Mouse (Mus musculus): Measurements from ENCODE around the gene Lrrc52.

- TF ChIP-seq USF1 (IDR thresholded peaks at IDR 0.05; ENCODE audit: low read depth, low read length) (no peak), POLR2A (IDR thresholded peaks at IDR 0.05; ENCODE audit: low read depth, low read length) (no peak), BHLHE40 (IDR thresholded peaks at IDR 0.05; ENCODE audit: low read depth, low read length) (no peak), CTCF (conservative IDR thresholded peaks at IDR 0.05 in 1 of 2, IDR thresholded peaks at IDR 0.05 in 1 of 2; ENCODE audit: low read depth in 2 of 2, low read length in 2 of 2) (no peak), EP300 (IDR thresholded peaks at IDR 0.05; ENCODE audit: low read length) (no peak), TCF12 (IDR thresholded peaks at IDR 0.05; ENCODE audit: low read depth, low read length) (no peak), MAZ (IDR thresholded peaks at IDR 0.05; ENCODE audit: low read depth, low read length) (no peak), MAFK (IDR thresholded peaks at IDR 0.05; ENCODE audit: insufficient replicate concordance, low read length) (peak; percentile 87), USF2 (conservative IDR thresholded peaks at IDR 0.05; ENCODE audit: low read depth, low read length) (no peak), MXI1 (IDR thresholded peaks at IDR 0.05; ENCODE audit: low read depth, low read length) (no peak), NRF1 (IDR thresholded peaks at IDR 0.05; ENCODE audit: low read depth, low read length) (no peak), ZNF384 (IDR thresholded peaks at IDR 0.05; ENCODE audit: low read depth, low read length) (no peak), E2F4 (IDR thresholded peaks at IDR 0.05; ENCODE audit: insufficient replicate concordance, low read depth, low read length) (no peak), RAD21 (IDR thresholded peaks at IDR 0.05; ENCODE audit: low read depth, low read length) (no peak)
Measured at GRCm38 (mm10) chr1:167467916-167468315, 1.3 kb upstream of the Lrrc52 start.

Data from CH12.LX (cell line).